Mouse (Mus musculus): ENCODE results near the gene Tnnc2. TPM values are rescaled to one million over a fixed set of nuclear protein-coding genes. Genes with fewer than 3 reads are reported as not detected.
A peak's percentile ranks its signal among the peaks of the same experiment; 100 is the strongest.

Tnnc2 gene
- polyA plus RNA-seq, 1 experiment, result 124 TPM

- WGBS, result 56% methylated on average over 5 of the region's 5 CpGs
- Histone ChIP-seq H3K27ac (ENCODE audit: insufficient read depth, low read depth, low read length) (no peak overlapping the region), H3K4me3 (ENCODE audit: insufficient read depth, low read depth, low read length) (no peak overlapping the region), H3K27me3 (replicated peaks; ENCODE audit: control insufficient read depth, insufficient read depth, low read length) (no peaks in the 10 kb centered on the region), H3K4me1 (ENCODE audit: control insufficient read depth, insufficient read depth, low read length) (no peaks in the 10 kb centered on the region), H3K36me3 (ENCODE audit: control insufficient read depth, insufficient read depth, low read length) (no peaks in the 10 kb centered on the region)
- peak; percentile 27 for DNase-seq
- no peak for TF ChIP-seq CTCF (conservative IDR thresholded peaks at IDR 0.05; ENCODE audit: insufficient read depth, insufficient read length, low read depth, low read length)
- no peak for TF ChIP-seq POLR2A (IDR thresholded peaks at IDR 0.05; ENCODE audit: low read depth, low read length)
Observed at GRCm38 (mm10) chr2:164731719-164732118, 48.0 kb downstream of the Tnnc2 start.

Other genes with a start within 250 kb of the Tnnc2 start
- 459 and 460 TPM in 2 replicates for gene Wfdc2, start 217.6 kb downstream of the Tnnc2 start, polyA plus RNA-seq (2012; rRNA removed)
- not detected in 2 replicates for gene Spint3, start 206.5 kb downstream of the Tnnc2 start, polyA plus RNA-seq (2012; rRNA removed)
- gene Wfdc6a, start 194.5 kb downstream of the Tnnc2 start, polyA plus RNA-seq (2012; rRNA removed), result not detected in 2 replicates
- not detected in 2 replicates for gene Eppin, start 186.4 kb downstream of the Tnnc2 start, polyA plus RNA-seq (2012; rRNA removed)
- not detected in 2 replicates for gene Wfdc6b, start 166.4 kb downstream of the Tnnc2 start, polyA plus RNA-seq (2012; rRNA removed)
- gene Wfdc8, start 166.3 kb downstream of the Tnnc2 start, polyA plus RNA-seq (2012; rRNA removed), result not detected in 2 replicates
- gene Wfdc16, start 141.2 kb downstream of the Tnnc2 start, polyA plus RNA-seq (2012; rRNA removed), result 9.2 and 10.3 TPM in 2 replicates
- gene Wfdc10, start 123.9 kb downstream of the Tnnc2 start, polyA plus RNA-seq (2012; rRNA removed), result not detected in 2 replicates
- not detected in 2 replicates for gene Wfdc9, start 123.4 kb downstream of the Tnnc2 start, polyA plus RNA-seq (2012; rRNA removed)
- gene Wfdc11, start 105.9 kb downstream of the Tnnc2 start, polyA plus RNA-seq (2012; rRNA removed), result not detected in 2 replicates
- gene Wfdc13, start 94.9 kb downstream of the Tnnc2 start, polyA plus RNA-seq (2012; rRNA removed), result not detected in 2 replicates
- not detected in 2 replicates for gene Spint4, start 81.5 kb downstream of the Tnnc2 start, polyA plus RNA-seq (2012; rRNA removed)
- gene Spint5, start 64.7 kb downstream of the Tnnc2 start, polyA plus RNA-seq (2012; rRNA removed), result not detected in 2 replicates
- 0.57 and 1.0 TPM in 2 replicates for gene Wfdc3, start 34.0 kb downstream of the Tnnc2 start, polyA plus RNA-seq (2012; rRNA removed)
- gene Dnttip1, start 34.0 kb downstream of the Tnnc2 start, polyA plus RNA-seq (2012; rRNA removed), result 32.6 and 34.5 TPM in 2 replicates
- 6.6 and 7.1 TPM in 2 replicates for gene Ube2c, start 10.1 kb downstream of the Tnnc2 start, polyA plus RNA-seq (2012; rRNA removed)
- 23.2 and 32.9 TPM in 2 replicates for gene Snx21, start 5.9 kb upstream of the Tnnc2 start, polyA plus RNA-seq (2012; rRNA removed)
- 68.4 and 75.7 TPM in 2 replicates for gene Acot8, start 24.9 kb upstream of the Tnnc2 start, polyA plus RNA-seq (2012; rRNA removed)
- gene Zswim3, start 25.1 kb upstream of the Tnnc2 start, polyA plus RNA-seq (2012; rRNA removed), result 2.2 and 2.7 TPM in 2 replicates
- 11.7 and 11.8 TPM in 2 replicates for gene Zswim1, start 42.7 kb upstream of the Tnnc2 start, polyA plus RNA-seq (2012; rRNA removed)
- 0.20 TPM in 1 of 2 replicates, not detected in the other for gene Spata25, start 48.6 kb upstream of the Tnnc2 start, polyA plus RNA-seq (2012; rRNA removed)
- 504 and 687 TPM in 2 replicates for gene Ctsa, start 52.9 kb upstream of the Tnnc2 start, polyA plus RNA-seq (2012; rRNA removed)
- gene Neurl2, start 53.5 kb upstream of the Tnnc2 start, polyA plus RNA-seq (2012; rRNA removed), result 3.7 and 4.7 TPM in 2 replicates
- 39.6 and 41.5 TPM in 2 replicates for gene Pltp, start 77.7 kb upstream of the Tnnc2 start, polyA plus RNA-seq (2012; rRNA removed)
- 37.2 and 43.1 TPM in 2 replicates for gene Pcif1, start 99.3 kb upstream of the Tnnc2 start, polyA plus RNA-seq (2012; rRNA removed)
- 20.4 and 25.7 TPM in 2 replicates for gene Zfp335, start 131.8 kb upstream of the Tnnc2 start, polyA plus RNA-seq (2012; rRNA removed)
- gene Mmp9, start 160.8 kb upstream of the Tnnc2 start, polyA plus RNA-seq (2012; rRNA removed), result 1.7 and 1.8 TPM in 2 replicates
- gene Slc12a5, start 180.8 kb upstream of the Tnnc2 start, polyA plus RNA-seq (2012; rRNA removed), result 1.5 and 2.2 TPM in 2 replicates

Measured in kidney, adult 2 months (tissue).